Mouse (Mus musculus) c-Kit-positive CD71-positive TER-119-negative erythroid progenitor cells, embryonic 14.5 days (primary cell): ENCODE measurements around the gene Prmt1.
A peak's percentile ranks its signal among the peaks of the same experiment; 100 is the strongest.

ENCODE experiments used
- DNase-seq: peaks from one replicate; pipeline ENCODE4 v3.0.0-alpha.2; 2013; ENCODE audit warnings: low read depth

Prmt1 gene

GRCm38 (mm10) chr7:44978300-44978699, 8.1 kb downstream of the Prmt1 start:
- no peak for DNase-seq

GRCm38 (mm10) chr7:44975117-44975419, 11.3 kb downstream of the Prmt1 start:
- no peak for DNase-seq

- DNase-seq = peak; percentile 86
Observed at GRCm38 (mm10) chr7:44974383-44975116, 11.8 kb downstream of the Prmt1 start, which contains the start of gene Cpt1c. Cpt1c (minus strand) TSS chr7:44974851.

- DNase-seq = no peak
Observed at GRCm38 (mm10) chr7:44973415-44974130, 12.8 kb downstream of the Prmt1 start.

GRCm38 (mm10) chr7:44971142-44971541, 15.2 kb downstream of the Prmt1 start:
- no peak for DNase-seq

- DNase-seq = peak; percentile 58
Observed at GRCm38 (mm10) chr7:44970231-44970691, 16.1 kb downstream of the Prmt1 start.

- DNase-seq = no peak
Observed at GRCm38 (mm10) chr7:44966638-44967037, 19.7 kb downstream of the Prmt1 start.

- no peak for DNase-seq
Observed at GRCm38 (mm10) chr7:44965975-44966374, 20.4 kb downstream of the Prmt1 start.

GRCm38 (mm10) chr7:44964990-44965389, 21.4 kb downstream of the Prmt1 start:
- no peak for DNase-seq

GRCm38 (mm10) chr7:44962831-44963230, 23.5 kb downstream of the Prmt1 start:
- DNase-seq = no peak

- no peak for DNase-seq
Observed at GRCm38 (mm10) chr7:44962337-44962736, 24.0 kb downstream of the Prmt1 start.

- DNase-seq = no peak
Observed at GRCm38 (mm10) chr7:44960512-44960910, 25.9 kb downstream of the Prmt1 start.

GRCm38 (mm10) chr7:44959874-44960511, 26.4 kb downstream of the Prmt1 start:
- no peak for DNase-seq

GRCm38 (mm10) chr7:44959281-44959680, 27.1 kb downstream of the Prmt1 start:
- DNase-seq = no peak

GRCm38 (mm10) chr7:44958208-44958607, 28.2 kb downstream of the Prmt1 start:
- no peak for DNase-seq

GRCm38 (mm10) chr7:44957183-44957835, 29.1 kb downstream of the Prmt1 start:
- DNase-seq = no peak

GRCm38 (mm10) chr7:44956266-44956665, 30.1 kb downstream of the Prmt1 start:
- DNase-seq = no peak

- no peak for DNase-seq
Observed at GRCm38 (mm10) chr7:44955628-44956027, 30.7 kb downstream of the Prmt1 start.

GRCm38 (mm10) chr7:44954091-44954885, 32.1 kb downstream of the Prmt1 start:
- no peak for DNase-seq

GRCm38 (mm10) chr7:44953561-44953960, 32.8 kb downstream of the Prmt1 start:
- DNase-seq = no peak

GRCm38 (mm10) chr7:44952611-44953306, 33.6 kb downstream of the Prmt1 start:
- peak; percentile 88 for DNase-seq
